Mouse (Mus musculus) adrenal gland, postnatal 4 days (tissue): Measurements from ENCODE around the gene Acss1. TPM values are rescaled to one million over a fixed set of nuclear protein-coding genes. Genes with fewer than 3 reads are reported as not detected.

Experiments
- DNase-seq, 2 experiments: peaks; one replicate each; pipeline ENCODE4 v3.0.0; 2021 to 2022; ENCODE audit warnings: low spot score in 2 of 2, mixed read lengths in 2 of 2
- total RNA-seq, 2 experiments: library from RNA; stranded (reverse); gene quantifications; 2 replicates each; pipeline ENCODE4 v1.2.3; 2021

Acss1 gene
- total RNA-seq, 2 experiments from 2014 or later: 10.8 to 17.1 TPM

- DNase-seq: no peak
Observed at GRCm38 (mm10) chr2:150578603-150579002, 89.7 kb downstream of the Acss1 start.

- DNase-seq: no peak
Observed at GRCm38 (mm10) chr2:150576256-150576655, 92.0 kb downstream of the Acss1 start.

DNA sequence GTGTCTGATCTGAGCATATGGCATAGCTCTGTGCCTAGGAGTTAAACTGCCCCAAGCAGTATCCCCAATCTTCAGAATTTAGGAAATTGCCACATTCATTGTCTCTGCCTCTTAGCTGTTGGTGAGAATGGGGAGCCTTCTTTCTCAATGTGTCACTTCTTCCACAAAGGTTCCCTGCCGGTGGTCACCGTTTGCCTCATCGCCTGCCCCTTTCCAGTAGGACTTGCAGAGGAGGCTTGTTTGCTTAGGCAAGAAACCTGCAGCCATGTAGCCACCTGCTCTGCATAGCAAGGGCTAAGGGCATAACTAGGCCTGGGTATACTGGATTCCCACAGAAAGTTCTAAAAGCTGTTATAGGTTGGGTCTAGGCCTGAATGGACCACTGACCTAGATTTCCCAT is 95.8 kb downstream of the Acss1 start:
- no peak for DNase-seq

- DNase-seq: no peak
Observed at GRCm38 (mm10) chr2:150570761-150571160, 97.5 kb downstream of the Acss1 start.

DNA sequence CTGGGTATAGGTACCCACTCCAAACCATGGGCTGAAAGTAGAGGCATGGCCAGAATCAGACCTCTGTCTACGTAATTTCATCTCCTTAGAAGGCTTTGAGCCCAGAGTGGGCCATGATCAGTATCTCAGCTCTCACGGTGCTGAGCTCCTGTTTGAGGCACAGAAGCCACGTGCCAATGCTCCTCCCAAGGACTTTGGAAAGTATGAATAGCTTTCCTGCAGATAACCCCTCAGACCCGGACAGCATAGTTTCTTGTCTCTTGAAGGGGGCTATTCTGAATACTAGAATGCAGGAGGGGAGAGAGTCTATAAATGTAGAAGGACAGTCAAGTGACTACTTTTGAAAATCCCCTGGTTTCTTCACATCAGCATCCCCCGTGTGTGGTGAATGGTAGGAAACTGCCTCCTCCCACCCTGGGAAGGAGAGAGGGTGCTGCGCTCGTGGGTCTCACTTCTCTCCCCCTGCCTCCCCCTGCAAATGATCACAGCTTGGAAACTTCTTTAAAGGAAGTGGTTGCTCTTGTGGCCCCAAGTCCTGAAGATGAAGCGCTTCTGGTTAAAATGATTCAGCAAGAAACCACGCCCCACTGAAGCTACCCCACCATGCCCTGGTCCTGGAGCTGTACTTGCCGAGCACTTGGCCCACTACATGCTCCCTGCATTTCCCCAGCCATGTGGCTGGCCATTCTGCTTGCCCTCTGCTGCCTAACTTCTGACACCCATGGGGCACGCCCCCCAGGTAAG is 98.3 kb downstream of the Acss1 start, which contains the start of gene Cst7:
TSS of gene Cst7 (plus strand) at position 569 of the 744 bp plus-strand sequence.
- DNase-seq: no peak

Other genes with a start within 250 kb of the Acss1 start
- gene Zfp442, start 217.0 kb downstream of the Acss1 start, total RNA-seq: 1 to 10 TPM; 9.2 to 9.8 TPM
- gene Zfp345, start 183.4 kb downstream of the Acss1 start, total RNA-seq: 1 to 10 TPM; 1.4 to 1.9 TPM
- under 1 TPM; 0.31 TPM for gene Cst7, start 98.1 kb downstream of the Acss1 start, total RNA-seq
- gene Apmap, start 59.9 kb downstream of the Acss1 start, total RNA-seq: 10 to 100 TPM; 87.6 to 95.1 TPM
- gene Vsx1, start 20.9 kb upstream of the Acss1 start, total RNA-seq: not detected
- 10 to 100 TPM; 11.2 to 12.8 TPM for gene Entpd6, start 80.5 kb upstream of the Acss1 start, total RNA-seq
- 10 to 100 TPM; 52.2 to 54.5 TPM for gene Pygb, start 118.2 kb upstream of the Acss1 start, total RNA-seq
- gene Abhd12, start 236.2 kb upstream of the Acss1 start, total RNA-seq: 10 to 100 TPM; 52.0 to 52.8 TPM
- 10 to 100 TPM; 12.6 to 12.9 TPM for gene Gins1, start 236.9 kb upstream of the Acss1 start, total RNA-seq